Mouse (Mus musculus) liver, adult 2 months (tissue): ENCODE measurements around the gene Eml1. TPM values are rescaled to one million over a fixed set of nuclear protein-coding genes. Genes with fewer than 3 reads are reported as not detected.

Experiments
- DNase-seq: peaks from one replicate; pipeline ENCODE4 v3.0.0-alpha.2; 2011; ENCODE audit warnings: low read depth, low spot score; ENCODE audit errors: extremely low read depth
- H3K27ac ChIP-seq: fragments of 200-500 bp; replicated peaks from 2 replicates; pipeline ENCODE4 v1.5.1; 2012; ENCODE audit warnings: low read depth, mild to moderate bottlenecking, control low read depth, inconsistent platforms, low read length; ENCODE audit not compliant: insufficient read depth
- H3K27me3 ChIP-seq: fragments of 200-500 bp; 2 replicates; pipeline ENCODE4 v1.6.1; 2012; ENCODE audit warnings: mild to moderate bottlenecking, moderate library complexity, low read length, inconsistent platforms; ENCODE audit not compliant: control insufficient read depth, insufficient read depth
- H3K36me3 ChIP-seq: fragments of 200-500 bp; 2 replicates; pipeline ENCODE4 v1.6.1; 2012; ENCODE audit warnings: low read length, inconsistent platforms; ENCODE audit not compliant: control insufficient read depth, insufficient read depth
- H3K4me1 ChIP-seq: fragments of 200-500 bp; 2 replicates; pipeline ENCODE4 v1.6.1; 2011; ENCODE audit warnings: low read length; ENCODE audit not compliant: control insufficient read depth, insufficient read depth
- H3K4me3 ChIP-seq: fragments of 200-500 bp; 2 replicates; pipeline ENCODE4 v1.5.1; 2011; ENCODE audit warnings: low read depth, mild to moderate bottlenecking, control low read depth, low read length, moderate library complexity; ENCODE audit not compliant: insufficient read depth
- H3K79me2 ChIP-seq: fragments of 200-500 bp; 2 replicates; pipeline ENCODE4 v1.6.1; 2012; ENCODE audit warnings: inconsistent platforms, mild to moderate bottlenecking, low read length, moderate library complexity; ENCODE audit not compliant: control insufficient read depth, insufficient read depth
- H3K9ac ChIP-seq: fragments of 200-500 bp; 2 replicates; pipeline ENCODE4 v1.6.1; 2012; ENCODE audit warnings: low read depth, mild to moderate bottlenecking, control low read depth, inconsistent platforms, low read length
- CTCF ChIP-seq: fragments of 200-500 bp; IDR thresholded peaks from 2 replicates; pipeline ENCODE4 v1.5.1; 2011; ENCODE audit warnings: low read depth, low read length, control low read depth
- POLR2A ChIP-seq: fragments of 200-500 bp; IDR thresholded peaks from 2 replicates; pipeline ENCODE4 v1.6.1; 2011; ENCODE audit warnings: low read length, control low read depth; ENCODE audit not compliant: insufficient read depth; ENCODE audit errors: extremely low read depth
- WGBS: fragments of 180-500 bp; shearing (Covaris S2); methylation state at CpG from one replicate; pipeline ENCODE4 v1.1.7; 2018; 5-methylcytosine and 5-hydroxymethylcytosine counted together
- polyA plus RNA-seq: library from polyadenylated mRNA; depleted of rRNA; stranded (reverse); fragments of >200 nt; gene quantifications from 2 replicates; pipeline ENCODE4 v1.2.3, GENCODE M21; 2012
- total RNA-seq: library from RNA; depleted of rRNA; stranded (reverse); fragments of >200 nt; gene quantifications from 2 replicates; pipeline ENCODE4 v1.2.3, GENCODE M21; 2014

Gene Eml1
- total and polyA plus RNA-seq, 2 experiments: 1.3 to 2.9 TPM

- TF ChIP-seq CTCF (no peak), POLR2A (no peak)
- Histone ChIP-seq H3K27me3 (0 out of 2 replicates have a peak, but pooled peaks cover 4% of the 10 kb centered on the region), H3K79me2 (no peaks in the 10 kb centered on the region), H3K27ac (no peak overlapping the region), H3K9ac (no peak overlapping the region), H3K4me1 (no peaks in the 10 kb centered on the region), H3K36me3 (no peaks in the 10 kb centered on the region), H3K4me3 (no peak overlapping the region)
- no peak for DNase-seq
These were observed 48.8 kb downstream of the Eml1 start for GRCm38 (mm10) chr12:108419570-108419969.

DNA sequence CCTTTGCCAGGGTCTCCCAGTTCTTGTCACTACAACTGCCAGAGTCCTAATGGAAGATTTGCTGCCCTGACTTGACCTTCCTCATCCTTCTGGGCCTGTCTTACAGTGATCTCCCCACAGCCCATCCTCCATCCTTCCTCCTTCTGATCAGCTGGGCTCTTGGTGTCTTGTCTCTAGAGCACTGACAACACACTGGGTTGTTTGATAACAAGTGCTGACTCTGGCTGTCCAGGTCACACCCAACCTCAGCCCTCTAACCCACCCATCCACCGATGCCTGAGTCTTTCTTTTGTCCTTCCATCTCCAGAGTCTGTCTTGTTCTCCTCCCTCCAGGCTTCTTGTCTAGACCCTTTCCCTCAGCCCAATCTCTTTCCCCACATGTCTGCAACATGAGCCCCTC lies 50.7 kb downstream of the Eml1 start:
- Histone ChIP-seq H3K27me3 (0 out of 2 replicates have a peak, but pooled peaks cover 4% of the 10 kb centered on the region), H3K4me3 (no peak overlapping the region), H3K9ac (no peak overlapping the region), H3K4me1 (no peaks in the 10 kb centered on the region), H3K36me3 (no peaks in the 10 kb centered on the region), H3K79me2 (no peaks in the 10 kb centered on the region), H3K27ac (no peak overlapping the region)
- DNase-seq: no peak
- 75% methylated on average over 1 of the region's 1 CpGs for WGBS
- TF ChIP-seq CTCF (no peak), POLR2A (no peak)

- peak overlapping the region; percentile 72; the same call in 1 of the 2 replicates for H3K9ac ChIP-seq
- 6% methylated on average over 14 of the region's 14 CpGs for WGBS
These were observed 51.7 kb downstream of the Eml1 start for GRCm38 (mm10) chr12:108422495-108422857.

GRCm38 (mm10) chr12:108422858-108423631 lies 52.3 kb downstream of the Eml1 start:
- H3K27ac ChIP-seq: no peak overlapping the region
- H3K36me3 ChIP-seq: no peaks in the 10 kb centered on the region
- WGBS: under 1% methylated on average over 90 of the region's 90 CpGs
- peak overlapping the region; percentile 72 for H3K9ac ChIP-seq
- no peak for DNase-seq
- no peaks in the 10 kb centered on the region for H3K79me2 ChIP-seq
- H3K4me3 ChIP-seq: peak overlapping the region; percentile 69
- TF ChIP-seq POLR2A (no peak), CTCF (peak; percentile 35)
- H3K27me3 ChIP-seq: 0 out of 2 replicates have a peak, but pooled peaks cover 4% of the 10 kb centered on the region
- H3K4me1 ChIP-seq: no peaks in the 10 kb centered on the region

More at GRCm38 (mm10) chr12:108422495-108422857, 51.7 kb downstream of the Eml1 start:
- H3K4me1 ChIP-seq: no peaks in the 10 kb centered on the region
- no peaks in the 10 kb centered on the region for H3K79me2 ChIP-seq
- H3K4me3 ChIP-seq: peak overlapping the region; percentile 69; the same call in 1 of the 2 replicates
- no peak for DNase-seq
- H3K27ac ChIP-seq: no peak overlapping the region
- H3K27me3 ChIP-seq: 0 out of 2 replicates have a peak, but pooled peaks cover 4% of the 10 kb centered on the region
- no peaks in the 10 kb centered on the region for H3K36me3 ChIP-seq
- TF ChIP-seq POLR2A (no peak), CTCF (peak; percentile 28; the same call in 1 of the 2 replicates)

DNA sequence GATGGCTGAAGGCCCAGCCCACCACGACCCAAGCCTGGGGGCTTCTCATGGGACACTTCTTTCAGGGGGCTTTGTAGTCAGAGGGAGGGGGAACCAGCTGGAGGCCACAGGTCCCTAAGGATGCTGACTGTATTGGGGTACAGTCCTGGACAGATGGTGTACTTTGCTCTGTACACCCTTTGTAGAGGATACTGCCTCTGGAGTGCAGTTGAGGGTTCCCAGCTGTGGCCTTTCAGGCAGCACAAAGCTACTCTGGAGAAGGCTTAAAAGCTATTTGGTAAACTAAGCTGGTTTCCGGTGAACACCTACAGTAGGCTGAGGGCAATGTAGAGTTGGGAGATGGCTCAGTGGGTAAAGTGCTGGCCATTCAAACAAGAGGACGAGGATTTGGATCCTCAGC lies 60.2 kb downstream of the Eml1 start:
- no peaks in the 10 kb centered on the region for H3K4me1 ChIP-seq
- no peak overlapping the region for H3K4me3 ChIP-seq
- no peak overlapping the region for H3K9ac ChIP-seq
- no peaks in the 10 kb centered on the region for H3K27me3 ChIP-seq
- no peaks in the 10 kb centered on the region for H3K36me3 ChIP-seq
- H3K79me2 ChIP-seq: no peaks in the 10 kb centered on the region
- H3K27ac ChIP-seq: no peak overlapping the region
- no peak for DNase-seq
- no peak for TF ChIP-seq CTCF
- TF ChIP-seq POLR2A: no peak
- WGBS: 83% methylated on average over 3 of the region's 3 CpGs

GRCm38 (mm10) chr12:108431714-108432113 lies 61.0 kb downstream of the Eml1 start:
- TF ChIP-seq CTCF (no peak), POLR2A (no peak)
- no peak for DNase-seq
- Histone ChIP-seq H3K36me3 (no peaks in the 10 kb centered on the region), H3K27me3 (no peaks in the 10 kb centered on the region), H3K9ac (no peak overlapping the region), H3K4me3 (no peak overlapping the region), H3K27ac (no peak overlapping the region), H3K79me2 (no peaks in the 10 kb centered on the region), H3K4me1 (no peaks in the 10 kb centered on the region)
- 84% methylated on average over 6 of the region's 6 CpGs for WGBS
